Mouse (Mus musculus) ES-Bruce4 (cell line): Measurements from ENCODE around the gene Zbtb24.

Experiments
- CTCF ChIP-seq: IDR thresholded peaks from one replicate; pipeline ENCODE4 v1.8.1; 2011; ENCODE audit warnings: low read depth, low read length
- EP300 ChIP-seq: IDR thresholded peaks from 2 replicates; pipeline ENCODE4 v1.6.1; 2011; ENCODE audit warnings: low read depth, low read length; ENCODE audit not compliant: insufficient read depth
- POLR2A ChIP-seq: IDR thresholded peaks from one replicate; pipeline ENCODE4 v1.8.1; 2011; ENCODE audit warnings: low read length; ENCODE audit not compliant: insufficient read depth

- TF ChIP-seq CTCF (no peak), POLR2A (no peak), EP300 (no peak)
Observed at GRCm38 (mm10) chr10:41480938-41481880, 31.0 kb downstream of the Zbtb24 start.
